Mouse (Mus musculus): ENCODE results near the gene Arsg.
"Not testable (repeated sequence)": the region's sequence is repeated elsewhere in the genome, so short reads cannot be mapped to it uniquely, and the experiment has no call there.

The Arsg gene

GRCm38 (mm10) chr11:109470170-109470569, 3.0 kb upstream of the Arsg start:
- DNase-seq (ENCODE audit: low spot score): no peak

- DNase-seq (ENCODE audit: low spot score): no peak
Observed at GRCm38 (mm10) chr11:109470921-109471861, 2.0 kb upstream of the Arsg start.

- DNase-seq (ENCODE audit: low spot score): peak; percentile 74
Observed at GRCm38 (mm10) chr11:109472171-109472691, 943 bp upstream of the Arsg start.

- no peak for DNase-seq (ENCODE audit: low spot score)
Observed at GRCm38 (mm10) chr11:109472821-109473170, 378 bp upstream of the Arsg start.

- DNase-seq (ENCODE audit: low spot score): no peak
Observed at GRCm38 (mm10) chr11:109474086-109474742, 1.0 kb downstream of the Arsg start.

GRCm38 (mm10) chr11:109474836-109475235, 1.7 kb downstream of the Arsg start:
- DNase-seq (ENCODE audit: low spot score): no peak

- no peak for DNase-seq (ENCODE audit: low spot score)
Observed at GRCm38 (mm10) chr11:109475717-109476116, 2.5 kb downstream of the Arsg start.

DNA sequence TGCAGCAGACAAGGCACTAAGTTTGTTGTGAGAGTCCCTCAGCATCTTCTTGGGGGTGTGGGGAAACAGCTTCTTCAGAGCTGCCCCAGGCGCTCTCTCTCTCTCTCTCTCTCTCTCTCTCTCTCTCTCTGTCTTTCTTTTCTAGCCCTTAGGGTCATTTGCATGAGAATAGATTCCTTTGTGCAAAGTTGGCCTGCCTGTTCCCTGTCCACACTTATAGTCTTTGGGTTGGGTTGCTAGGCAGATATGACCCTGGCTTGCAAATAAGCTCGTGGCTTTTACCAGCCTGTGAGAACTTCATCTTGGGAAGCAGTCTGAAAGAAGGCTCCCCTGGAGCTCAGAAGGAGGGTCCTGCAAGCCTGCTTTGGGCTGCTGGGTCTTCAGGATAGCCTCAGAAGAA, 3.1 kb downstream of the Arsg start:
- DNase-seq (ENCODE audit: low spot score): peak; percentile 66

DNA sequence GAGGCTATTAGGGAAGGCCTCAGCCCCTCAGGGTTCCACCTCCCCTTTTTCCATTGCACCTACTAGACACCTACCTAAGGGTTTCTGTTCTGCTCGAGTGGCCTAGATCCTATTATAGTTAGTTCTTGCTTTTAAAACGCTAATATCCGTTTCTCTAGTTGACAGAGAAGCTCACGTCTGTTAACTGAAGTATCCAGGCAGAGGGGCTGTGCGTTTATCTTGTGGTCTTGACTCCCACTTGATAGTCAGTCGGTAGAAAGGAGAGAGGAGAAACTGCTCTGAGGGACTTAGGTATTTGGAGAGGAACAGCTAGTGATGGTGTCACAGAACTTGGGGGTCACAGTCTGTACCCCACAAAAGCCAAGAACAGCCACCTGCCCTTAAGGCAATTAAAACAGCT, 3.5 kb downstream of the Arsg start:
- DNase-seq (ENCODE audit: low spot score): no peak

- DNase-seq (ENCODE audit: low spot score): no peak
Observed at GRCm38 (mm10) chr11:109477606-109478380, 4.6 kb downstream of the Arsg start.

DNA sequence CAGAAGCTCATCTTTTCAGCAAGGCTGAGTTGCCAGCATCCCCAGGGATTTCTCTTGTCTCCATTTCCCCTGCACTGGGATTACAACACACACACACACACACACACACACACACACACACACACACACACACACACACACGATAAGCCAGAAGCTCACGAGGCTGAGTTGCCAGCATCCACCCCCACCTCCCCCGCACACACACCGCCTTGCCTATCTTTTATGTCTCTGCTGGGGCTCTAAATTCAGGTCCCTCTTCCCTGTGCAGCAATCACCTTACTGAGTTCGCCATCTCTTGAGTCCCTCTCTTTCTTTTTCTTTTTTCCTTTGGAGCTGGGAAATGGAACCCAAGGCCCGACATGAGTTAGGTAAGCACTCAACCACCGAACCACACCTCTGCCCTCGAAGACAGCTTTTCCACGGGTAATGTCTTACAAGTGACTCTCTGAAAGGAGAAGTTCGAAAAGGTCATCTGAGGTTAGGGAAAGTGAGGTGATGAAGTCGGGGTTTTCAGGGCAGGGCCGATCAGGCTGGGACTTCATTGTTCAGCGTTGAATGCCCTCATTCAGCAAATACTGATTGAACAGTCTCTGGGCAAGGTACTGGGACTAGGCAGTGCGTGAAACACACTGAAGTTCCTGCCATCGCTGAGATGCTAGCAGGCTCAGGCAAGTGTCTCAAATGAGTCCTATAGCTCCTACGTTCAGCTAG, 6.6 kb downstream of the Arsg start:
- no peak for DNase-seq (ENCODE audit: low spot score)

- DNase-seq (ENCODE audit: low spot score): no peak
Observed at GRCm38 (mm10) chr11:109480440-109480839, 7.3 kb downstream of the Arsg start.

DNA sequence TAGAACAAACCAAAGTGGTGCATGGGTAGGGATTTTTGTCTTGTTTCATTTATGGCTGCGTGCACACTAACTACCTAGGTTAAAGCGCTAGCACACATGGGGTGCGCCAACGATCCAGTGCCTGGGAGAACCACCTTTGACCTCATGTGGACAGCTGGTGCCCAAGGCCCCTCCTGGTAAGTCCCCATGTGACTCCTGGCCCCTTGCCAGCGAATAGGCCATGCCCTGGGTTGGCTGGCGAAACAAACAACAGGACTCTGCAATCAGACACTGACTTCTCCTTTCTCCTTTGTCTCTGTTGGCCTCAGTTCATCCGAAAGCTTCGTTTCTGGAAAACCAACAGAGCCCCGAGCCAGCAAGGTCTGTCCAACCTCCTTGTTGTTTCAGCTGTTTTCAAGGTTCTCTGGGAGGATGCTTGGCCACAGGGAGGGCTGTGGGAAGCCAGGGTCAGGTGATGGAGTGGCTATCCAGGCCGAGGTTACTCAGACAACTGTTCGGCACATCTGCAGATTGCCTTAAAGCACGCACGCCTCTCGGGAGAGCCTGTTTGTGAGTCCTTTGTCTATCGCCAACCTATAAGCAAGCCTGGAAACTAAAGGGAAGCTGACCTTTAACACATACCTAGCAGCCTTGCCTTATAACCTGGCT, 12.3 kb downstream of the Arsg start:
- DNase-seq (ENCODE audit: low spot score): peak; percentile 46

DNA sequence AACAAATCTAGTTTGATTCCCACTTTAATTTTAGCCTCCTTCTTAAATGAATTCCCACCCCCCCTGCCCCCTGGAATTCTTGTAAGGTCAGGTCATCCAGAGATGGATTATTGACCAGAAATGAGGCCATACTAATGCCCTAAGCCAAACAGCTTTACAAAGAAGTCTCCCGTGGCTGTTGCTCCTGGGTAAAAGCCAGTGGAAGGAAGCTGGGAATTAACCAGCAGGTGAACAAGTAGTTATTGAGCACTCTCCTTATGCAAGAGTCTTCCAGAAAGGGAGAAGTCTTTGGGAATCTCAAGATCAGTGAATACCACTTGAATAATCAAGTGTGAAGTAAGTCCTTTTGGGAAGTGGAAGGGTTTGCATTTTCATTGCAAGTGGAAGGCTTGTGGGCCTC, 13.9 kb downstream of the Arsg start:
- DNase-seq (ENCODE audit: low spot score): no peak

DNA sequence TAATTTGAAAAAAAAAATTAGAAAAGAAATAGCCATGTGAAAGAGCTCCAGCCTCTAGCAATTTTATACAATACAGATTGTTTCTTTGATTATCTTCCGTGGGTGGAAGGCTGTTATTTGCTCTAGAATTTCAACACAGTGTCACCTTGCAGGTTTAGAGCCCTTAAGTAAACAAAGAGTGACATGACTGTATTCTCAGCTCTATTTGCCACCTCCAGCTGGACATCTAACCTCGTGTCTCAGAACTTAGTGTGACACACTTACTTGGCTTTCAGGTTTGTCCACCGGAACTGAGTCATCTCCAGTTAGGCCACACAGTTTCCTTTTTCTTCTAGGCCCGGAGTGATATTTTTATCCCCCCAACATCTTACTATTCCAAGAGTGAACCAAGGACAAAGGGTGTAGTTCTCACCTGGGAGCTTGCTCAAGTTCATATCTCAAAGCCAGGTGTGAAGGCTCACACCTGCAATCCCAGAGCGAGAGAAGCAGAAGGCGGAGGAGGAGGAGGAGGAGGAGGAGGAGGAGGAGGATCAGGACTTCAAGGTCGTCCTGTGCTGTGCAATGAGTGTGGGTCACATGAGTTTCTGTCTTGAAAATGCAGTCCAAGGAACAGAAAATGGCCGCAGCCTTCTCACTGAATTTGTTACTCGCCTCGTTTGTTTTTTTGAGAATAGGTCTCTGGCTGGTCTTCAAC, 15.0 kb downstream of the Arsg start:
- no peak for DNase-seq (ENCODE audit: low spot score)

GRCm38 (mm10) chr11:109489763-109490162, 16.6 kb downstream of the Arsg start:
- no peak for DNase-seq (ENCODE audit: low spot score)

DNA sequence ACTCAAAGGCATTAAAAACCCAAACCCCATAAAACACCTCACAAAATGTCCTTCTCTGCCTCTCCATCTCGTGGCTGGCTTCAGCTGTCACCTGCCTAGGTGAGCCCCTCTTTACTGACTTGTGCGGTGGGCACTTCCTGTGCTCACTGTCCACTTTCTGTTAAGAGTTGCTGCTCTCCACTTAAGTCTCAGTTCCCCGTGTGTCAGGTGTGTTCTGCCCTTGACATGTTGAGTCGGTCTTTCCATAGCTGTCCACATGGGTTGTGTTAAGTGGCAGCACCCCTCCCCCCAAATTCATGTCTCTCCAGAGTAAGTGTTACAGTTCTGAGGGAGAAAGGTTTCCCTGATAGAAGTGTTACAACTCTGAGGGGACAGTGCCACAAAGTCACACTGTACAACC, 18.7 kb downstream of the Arsg start:
- no peak for DNase-seq (ENCODE audit: low spot score)

GRCm38 (mm10) chr11:109492847-109493464, 19.8 kb downstream of the Arsg start:
- DNase-seq (ENCODE audit: low spot score): not testable (repeated sequence)

- DNase-seq (ENCODE audit: low spot score): peak; percentile 47
Observed at GRCm38 (mm10) chr11:109494890-109495770, 22.0 kb downstream of the Arsg start.

Measured in embryo, embryonic 10 days (tissue).